Mouse (Mus musculus): ENCODE results near the gene Lemd1.
A peak's percentile ranks its signal among the peaks of the same experiment; 100 is the strongest.

Lemd1 gene

DNA sequence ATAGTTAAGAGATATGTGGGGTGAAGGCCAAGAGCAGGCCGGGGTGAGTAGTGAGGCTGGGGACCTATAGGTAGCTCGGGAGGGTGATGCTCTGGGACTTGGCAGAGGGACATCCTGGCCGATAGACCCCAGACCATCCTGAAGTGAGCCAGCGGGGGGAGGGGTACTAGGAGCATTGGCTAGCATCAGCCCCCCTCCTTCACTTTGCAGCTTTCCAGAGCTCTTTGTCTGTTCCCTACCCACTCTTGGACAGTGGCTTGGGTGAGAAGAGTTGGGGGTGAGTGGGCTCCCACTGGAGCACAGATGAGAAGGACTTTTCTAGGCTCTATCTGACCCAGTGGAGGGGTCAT is 10.3 kb downstream of the Lemd1 start:
- no peak for DNase-seq

DNA sequence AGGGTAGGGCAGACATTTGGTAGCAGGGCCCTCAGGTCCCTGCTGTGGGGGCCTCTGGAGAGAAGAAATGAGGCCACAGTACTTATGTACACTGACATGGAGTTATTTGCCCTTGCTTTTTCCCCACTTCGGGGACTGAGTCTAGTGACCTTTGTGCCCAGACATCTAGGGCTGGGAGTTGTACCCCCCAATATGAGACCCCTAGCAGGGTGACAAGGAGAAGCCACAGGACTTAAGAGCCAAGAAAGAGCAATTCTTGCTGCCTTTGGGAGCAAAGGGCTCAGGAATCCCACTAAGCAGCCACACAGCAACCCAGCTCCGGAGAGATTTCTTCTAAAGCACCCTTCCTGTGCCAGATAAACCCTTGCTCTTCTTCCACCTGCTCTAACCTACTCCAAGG is 10.7 kb downstream of the Lemd1 start:
- no peak for DNase-seq

GRCm38 (mm10) chr1:132202771-132203170 is 11.5 kb downstream of the Lemd1 start:
- no peak for DNase-seq

- no peak for DNase-seq
Observed at GRCm38 (mm10) chr1:132205958-132206357, 14.7 kb downstream of the Lemd1 start.

DNA sequence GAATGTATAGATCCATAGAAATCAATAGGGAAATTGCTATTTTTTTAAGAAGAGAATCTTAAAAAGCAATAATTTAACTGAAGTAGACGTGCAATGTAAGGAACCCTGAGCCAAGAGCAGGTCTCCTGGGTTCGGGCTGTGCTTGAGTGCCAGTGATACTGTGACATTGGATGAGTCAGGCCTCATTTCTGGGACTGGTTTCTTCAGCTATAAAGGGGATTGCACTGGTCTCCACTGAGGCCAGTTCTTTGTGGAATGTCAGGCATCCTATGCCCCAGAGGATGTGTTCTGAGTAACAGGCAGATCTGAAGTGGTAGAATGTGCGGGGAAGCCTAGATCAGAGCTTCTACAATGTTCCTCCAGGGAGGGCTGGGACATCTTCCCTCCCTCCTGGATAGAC is 15.6 kb downstream of the Lemd1 start:
- DNase-seq = no peak

DNA sequence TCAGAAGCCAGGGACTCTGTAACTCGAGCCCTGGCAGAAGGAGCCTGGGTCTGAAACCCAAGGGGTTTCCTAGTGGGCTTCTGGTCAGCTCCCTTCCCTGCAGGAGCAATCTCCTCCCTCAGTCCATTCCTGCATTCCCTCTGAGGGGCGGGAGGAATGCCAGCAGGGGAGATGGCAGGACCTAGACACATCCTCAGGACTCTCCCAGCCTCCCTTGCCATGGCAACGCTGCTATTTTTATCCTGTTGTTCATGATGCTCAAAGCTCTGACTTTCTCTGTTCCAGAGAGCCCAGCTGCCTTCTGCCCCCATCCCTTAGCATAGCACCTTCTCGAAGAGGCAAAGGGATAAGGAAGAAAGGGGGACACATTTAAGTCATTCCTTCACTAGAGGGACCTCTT is 16.9 kb downstream of the Lemd1 start:
- DNase-seq = no peak

DNA sequence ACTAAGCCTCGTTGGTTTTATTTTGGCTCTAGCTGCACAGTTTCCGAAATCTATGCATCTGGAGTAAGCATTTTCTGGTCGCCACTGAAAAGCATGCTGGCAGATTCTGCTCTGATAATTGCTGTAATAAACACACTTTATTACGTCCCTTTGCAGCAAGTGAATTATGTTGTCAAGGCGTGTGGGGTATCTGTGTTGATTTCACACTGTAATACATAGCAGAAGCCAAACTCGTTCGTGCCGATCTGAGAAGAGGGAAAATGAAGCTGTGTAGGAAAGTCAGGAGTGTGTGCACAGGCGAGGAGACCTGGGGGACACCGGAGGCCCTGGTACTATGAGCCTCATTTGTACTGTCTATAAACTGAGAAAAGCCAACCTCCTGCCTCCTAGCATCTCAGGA is 18.2 kb downstream of the Lemd1 start:
- DNase-seq = no peak

GRCm38 (mm10) chr1:132210922-132211321 is 19.7 kb downstream of the Lemd1 start:
- peak; percentile 52 to 55 for DNase-seq

DNA sequence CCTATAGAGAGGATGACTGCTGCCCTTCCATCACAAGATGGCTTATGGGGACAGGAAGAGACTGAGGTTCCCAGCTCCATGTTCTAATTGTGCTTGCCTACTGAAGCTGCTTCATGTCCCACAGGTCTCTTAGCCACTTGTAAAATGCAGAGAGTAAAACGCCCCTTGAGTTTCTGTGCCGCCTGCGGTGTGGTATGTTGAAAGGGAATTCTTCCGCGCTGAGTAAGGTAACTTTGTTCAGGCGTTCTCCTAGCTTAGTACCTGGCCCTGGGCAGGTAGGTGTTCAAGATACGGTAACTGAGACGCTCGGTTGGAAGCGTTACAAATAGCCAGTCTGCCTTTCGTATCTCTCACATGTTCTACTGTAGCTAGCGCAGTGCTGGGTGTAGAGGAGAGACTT is 20.4 kb downstream of the Lemd1 start:
- no peak for DNase-seq

DNA sequence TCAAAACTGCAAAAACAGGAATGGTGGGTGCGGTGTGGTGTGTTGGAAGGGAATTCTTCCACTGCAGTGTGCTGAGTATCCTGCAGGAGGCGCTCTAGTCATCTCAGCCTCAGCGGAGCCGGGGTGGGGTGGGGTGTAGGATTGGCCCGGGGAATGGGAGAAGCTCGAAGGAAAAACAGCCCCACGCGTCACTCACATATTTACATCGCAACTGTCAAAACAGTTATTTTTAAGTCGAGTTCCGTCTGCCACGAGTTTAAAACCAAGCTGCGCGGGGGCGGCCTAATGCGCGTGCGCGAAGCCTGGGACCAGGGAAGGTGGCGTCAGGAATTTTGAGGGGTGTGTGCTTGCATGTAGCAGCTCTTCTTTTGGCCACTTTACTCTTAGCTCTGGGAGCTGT is 21.0 kb downstream of the Lemd1 start:
- DNase-seq = peak; percentile 57 to 60

- no peak for DNase-seq
Observed at GRCm38 (mm10) chr1:132213076-132213475, 21.8 kb downstream of the Lemd1 start.

- no peak for DNase-seq
Observed at GRCm38 (mm10) chr1:132216276-132216675, 25.0 kb downstream of the Lemd1 start.

DNA sequence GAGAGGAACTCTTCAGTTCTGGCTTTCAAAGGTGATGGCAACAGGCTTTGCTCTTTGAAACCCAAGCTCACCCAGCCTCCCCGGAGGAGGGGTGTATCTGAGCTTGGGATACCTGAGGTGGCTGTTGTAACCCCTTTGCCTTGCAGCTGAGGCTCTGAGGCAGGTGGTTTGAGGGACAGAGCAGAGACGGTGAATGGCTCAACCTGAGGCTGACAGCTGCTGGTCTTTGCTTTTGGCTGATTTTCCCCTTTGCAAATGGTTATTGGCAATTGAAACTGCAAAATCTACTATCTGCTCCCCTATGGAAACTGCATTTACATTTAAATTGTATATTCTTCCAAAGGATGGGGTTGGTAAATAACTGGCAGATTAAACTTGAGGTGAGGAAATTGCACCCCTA is 30.4 kb downstream of the Lemd1 start:
- DNase-seq = no peak

GRCm38 (mm10) chr1:132222166-132222565 is 30.9 kb downstream of the Lemd1 start:
- DNase-seq = no peak

- no peak for DNase-seq
Observed at GRCm38 (mm10) chr1:132226297-132227080, 35.3 kb downstream of the Lemd1 start.

- no peak for DNase-seq
Observed at GRCm38 (mm10) chr1:132229667-132230066, 38.4 kb downstream of the Lemd1 start, which contains the start of gene Gm10188. Gm10188 (minus strand) TSS chr1:132229767.

GRCm38 (mm10) chr1:132231470-132232274 is 40.4 kb downstream of the Lemd1 start:
- no peak for DNase-seq

GRCm38 (mm10) chr1:132233566-132233965 is 42.3 kb downstream of the Lemd1 start:
- peak; percentile 56 to 66 for DNase-seq

GRCm38 (mm10) chr1:132234757-132235273 is 43.6 kb downstream of the Lemd1 start:
- no peak for DNase-seq

DNA sequence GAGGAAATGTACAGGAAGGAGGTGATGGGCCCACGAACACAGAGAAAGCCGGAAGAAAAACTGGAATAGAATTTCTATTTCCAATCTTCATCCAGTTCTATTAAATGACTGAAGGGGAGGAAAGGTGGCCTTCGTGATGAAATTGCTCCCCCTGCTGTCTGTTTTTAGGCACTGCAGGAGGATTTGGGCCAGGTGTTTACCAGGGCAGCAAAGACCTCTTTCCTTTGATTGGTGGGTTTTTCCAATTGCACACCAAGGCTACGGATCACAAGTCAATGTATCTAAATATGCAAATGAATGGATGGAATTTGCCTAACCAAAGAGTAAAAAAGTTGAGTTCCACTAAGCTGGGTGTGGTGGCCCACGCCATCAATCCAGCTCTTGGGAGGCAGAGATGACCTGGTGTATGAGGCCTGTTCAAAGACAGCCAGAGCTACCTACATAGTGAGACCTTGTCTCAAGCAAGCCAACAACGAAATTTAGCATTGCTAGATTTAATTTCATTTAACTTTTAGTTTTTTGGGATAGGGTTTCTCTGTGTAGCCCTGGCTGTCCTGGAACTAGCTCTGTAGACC is 46.4 kb downstream of the Lemd1 start:
- peak; percentile 59 to 72 for DNase-seq

- no peak for DNase-seq
Observed at GRCm38 (mm10) chr1:132245010-132245409, 53.8 kb downstream of the Lemd1 start.

- DNase-seq = peak in 1 of 2 experiments; percentile 41
Observed at GRCm38 (mm10) chr1:132246137-132246536, 54.9 kb downstream of the Lemd1 start.

- DNase-seq = peak; percentile 36 to 40
Observed at GRCm38 (mm10) chr1:132246641-132247040, 55.4 kb downstream of the Lemd1 start.

DNA sequence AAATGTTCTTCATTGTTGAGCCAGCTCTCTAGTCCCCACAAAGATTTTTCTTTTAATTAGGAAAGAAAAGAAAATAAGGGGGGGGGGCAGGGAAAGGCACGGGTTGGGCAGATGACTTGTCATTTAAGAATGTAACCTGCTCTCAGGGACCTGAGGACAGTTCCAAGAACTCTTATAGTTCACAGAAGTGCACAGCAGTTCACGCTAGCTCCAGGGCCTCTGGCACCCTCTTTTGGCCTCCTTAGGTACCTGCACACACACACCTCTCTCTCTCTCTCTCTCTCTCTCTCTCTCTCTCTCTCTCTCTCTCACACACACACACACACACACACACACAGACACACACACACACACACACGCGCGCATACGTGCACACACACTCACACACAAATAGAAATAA is 63.2 kb downstream of the Lemd1 start:
- DNase-seq = no peak
